Mouse (Mus musculus) forelimb bud, embryonic 11.5 days (tissue): Measurements from ENCODE around the gene Trp53i11.
A peak's percentile ranks its signal among the peaks of the same experiment; 100 is the strongest.

Experiments
- DNase-seq: peaks from one replicate; pipeline ENCODE4 v3.0.0-alpha.2; 2012; ENCODE audit warnings: low read depth, low spot score

Gene Trp53i11

DNA sequence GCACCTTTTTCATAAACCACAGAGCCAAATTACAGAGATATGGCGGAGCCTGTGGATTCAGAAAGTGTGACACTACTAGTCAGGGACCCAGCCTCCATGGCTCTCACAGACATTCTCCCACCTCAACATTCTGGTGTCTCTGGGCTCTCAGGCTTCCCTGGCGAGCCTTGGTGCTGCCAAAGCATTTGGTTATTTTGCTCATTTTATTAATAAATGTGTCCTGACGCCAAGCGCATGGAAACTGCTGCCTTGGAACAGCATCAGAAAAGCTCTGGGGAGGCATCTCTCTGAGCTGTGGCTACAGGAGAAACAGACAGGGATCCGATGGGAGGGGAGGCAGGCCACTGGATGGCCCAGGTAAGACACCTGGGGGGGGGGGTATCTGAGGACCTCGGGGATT is 15.4 kb upstream of the Trp53i11 start:
- DNase-seq = no peak

- no peak for DNase-seq
Measured at GRCm38 (mm10) chr2:93172460-93172859, 14.9 kb upstream of the Trp53i11 start.

DNA sequence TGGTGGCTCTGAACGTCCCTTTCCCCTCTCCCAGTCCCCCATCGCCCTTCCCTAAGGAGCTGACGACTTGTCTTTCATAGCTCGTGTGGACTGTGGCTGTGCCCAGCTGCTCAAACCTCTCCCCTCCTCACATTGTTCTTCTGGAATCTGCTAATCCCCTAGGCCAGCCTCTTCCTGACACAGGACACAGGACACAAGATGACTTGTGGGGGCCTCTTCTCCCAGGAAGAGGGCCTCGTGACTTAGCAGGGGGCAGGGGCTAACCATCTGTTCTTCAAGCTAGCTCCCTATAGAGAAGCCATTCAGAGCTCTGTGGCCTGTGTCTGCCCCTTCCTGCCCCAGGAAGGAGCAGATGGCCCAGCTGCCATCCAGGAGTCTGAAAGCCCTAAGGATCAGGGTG is 13.2 kb upstream of the Trp53i11 start:
- no peak for DNase-seq

DNA sequence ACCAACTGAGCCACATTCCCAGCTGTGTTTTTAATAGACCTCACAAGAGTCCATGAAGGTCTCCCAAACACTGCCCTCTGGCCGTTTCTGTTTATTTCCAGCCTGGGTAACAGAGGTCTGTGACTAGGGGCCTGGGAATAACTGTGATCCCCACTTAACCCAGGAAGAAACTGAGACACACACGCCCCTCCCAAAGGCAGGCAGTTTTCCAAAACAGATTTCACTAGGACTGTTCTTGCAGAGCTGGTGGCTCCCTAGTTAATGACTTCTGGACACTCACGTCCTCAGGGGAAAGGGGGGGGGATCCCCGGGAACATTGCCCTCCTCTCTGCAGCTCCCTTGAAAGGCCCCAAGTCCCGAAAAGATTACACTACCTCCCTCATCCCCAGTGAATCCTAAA is 12.1 kb upstream of the Trp53i11 start:
- peak; percentile 49 for DNase-seq

DNA sequence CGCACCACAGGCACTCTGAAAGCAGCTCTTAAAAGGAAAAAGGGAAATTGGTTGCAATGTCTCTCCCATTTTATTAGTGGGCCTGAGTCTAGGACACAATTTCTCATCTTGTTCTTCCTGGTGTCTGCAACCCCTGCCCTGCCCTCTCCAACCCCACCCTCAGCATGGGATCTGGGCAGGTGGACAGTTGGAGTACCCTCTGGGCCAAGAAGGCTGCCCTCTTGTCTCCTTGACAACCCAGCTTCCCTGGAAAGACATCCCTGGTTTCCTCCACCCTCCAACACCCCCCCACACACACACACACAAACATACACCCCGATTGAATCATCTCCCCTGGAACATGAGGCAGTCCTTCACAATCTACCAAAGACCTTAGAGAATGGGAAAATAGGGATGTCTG is 11.6 kb upstream of the Trp53i11 start:
- no peak for DNase-seq

DNA sequence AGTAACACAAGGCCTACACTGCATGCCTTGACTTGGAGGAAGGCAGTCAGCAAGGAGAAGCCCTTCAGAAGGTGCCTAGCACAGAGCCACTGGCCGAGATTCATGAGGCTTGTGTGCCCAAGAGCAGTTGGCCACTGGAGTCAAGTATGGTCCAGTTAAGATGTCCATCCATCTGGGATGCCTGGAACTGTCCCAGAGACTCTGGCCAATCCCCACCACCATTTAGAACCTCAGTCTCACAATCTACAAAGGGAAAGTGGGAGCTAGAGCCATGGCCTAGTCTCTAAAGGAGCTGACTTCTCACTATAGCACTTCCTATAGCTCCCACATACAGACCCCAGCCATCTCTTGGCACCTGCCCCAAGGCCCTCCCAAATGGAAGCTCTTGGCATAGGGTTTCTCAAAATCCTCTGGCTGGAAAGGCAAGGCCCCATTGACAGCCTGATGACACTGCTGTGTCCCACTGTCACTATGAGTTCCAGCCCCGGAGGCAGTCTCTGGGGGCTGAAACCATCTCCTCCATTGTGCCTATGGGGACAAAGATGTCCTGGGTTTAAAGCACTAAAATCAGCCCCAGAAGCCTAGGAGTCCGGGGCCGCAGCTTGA is 11.1 kb upstream of the Trp53i11 start:
- no peak for DNase-seq

- peak; percentile 76 for DNase-seq
Measured at GRCm38 (mm10) chr2:93176871-93177667, 10.3 kb upstream of the Trp53i11 start.

DNA sequence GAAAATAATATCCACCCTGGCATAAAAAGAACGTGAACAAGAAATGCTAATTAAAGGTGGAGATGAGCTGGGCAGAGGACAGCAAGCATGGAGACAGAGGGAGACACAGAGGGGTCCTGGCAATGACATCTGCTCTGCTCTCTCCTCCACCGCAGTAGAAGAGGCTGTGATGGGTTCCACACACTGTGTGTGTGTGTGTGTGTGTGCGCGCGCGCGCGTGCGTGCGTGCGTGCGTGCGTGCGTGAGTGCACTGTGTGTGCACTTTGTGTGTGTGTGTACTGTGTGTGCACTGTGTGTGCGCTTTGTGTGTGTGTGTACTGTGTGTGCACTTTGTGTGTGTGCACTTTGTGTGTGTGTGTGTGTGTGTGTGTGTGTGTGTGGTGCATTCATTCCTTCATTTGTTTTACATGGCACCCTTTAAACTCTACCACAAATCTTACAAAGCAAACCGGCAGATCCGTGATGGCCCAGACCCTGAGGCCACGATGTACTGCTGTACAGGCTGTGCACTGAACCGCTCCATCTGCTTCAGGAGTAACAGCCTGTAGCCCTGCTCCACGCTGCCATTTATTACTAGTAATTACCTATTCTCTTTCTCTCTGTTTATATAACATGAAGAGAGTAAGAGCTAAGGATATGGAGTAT is 9.6 kb upstream of the Trp53i11 start:
- DNase-seq = no peak

DNA sequence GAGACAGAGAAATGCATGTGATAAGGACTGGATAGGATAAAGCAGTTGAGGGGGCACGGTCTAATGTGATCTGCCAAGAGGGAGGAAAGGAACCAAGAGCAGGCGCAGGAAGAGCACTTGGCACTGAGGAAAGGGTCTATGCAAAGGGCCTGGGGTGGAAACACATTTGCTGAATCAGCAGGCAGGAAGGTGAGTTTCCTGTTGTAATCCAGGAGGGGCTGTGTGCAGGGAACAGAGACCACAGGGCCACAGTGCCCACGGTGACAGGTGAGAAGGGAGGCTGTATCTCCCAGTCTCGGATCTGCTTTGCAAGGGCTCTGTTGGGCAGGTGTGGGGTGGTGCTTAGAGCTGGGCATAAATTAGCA is 9.1 kb upstream of the Trp53i11 start:
- DNase-seq = no peak

DNA sequence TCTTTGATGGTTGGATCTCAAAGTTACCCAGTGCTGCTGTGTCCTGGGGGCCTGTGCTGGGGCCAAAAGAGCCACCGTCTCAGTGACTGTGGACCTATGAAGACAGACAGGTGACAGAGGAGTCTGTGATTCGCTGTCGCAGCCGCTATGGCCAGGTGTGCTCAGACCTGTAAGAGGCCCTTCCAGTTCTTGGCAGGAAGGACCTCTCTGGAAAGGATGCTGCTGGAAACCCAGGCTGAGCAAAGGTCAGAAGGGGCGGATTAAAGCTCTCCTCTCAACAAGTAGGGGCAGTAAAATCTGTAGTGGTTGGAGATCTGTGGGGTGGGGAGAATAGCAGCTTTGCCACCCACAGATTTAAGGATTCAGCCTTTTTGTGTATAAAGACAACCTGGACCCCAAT is 7.7 kb upstream of the Trp53i11 start:
- DNase-seq = no peak

DNA sequence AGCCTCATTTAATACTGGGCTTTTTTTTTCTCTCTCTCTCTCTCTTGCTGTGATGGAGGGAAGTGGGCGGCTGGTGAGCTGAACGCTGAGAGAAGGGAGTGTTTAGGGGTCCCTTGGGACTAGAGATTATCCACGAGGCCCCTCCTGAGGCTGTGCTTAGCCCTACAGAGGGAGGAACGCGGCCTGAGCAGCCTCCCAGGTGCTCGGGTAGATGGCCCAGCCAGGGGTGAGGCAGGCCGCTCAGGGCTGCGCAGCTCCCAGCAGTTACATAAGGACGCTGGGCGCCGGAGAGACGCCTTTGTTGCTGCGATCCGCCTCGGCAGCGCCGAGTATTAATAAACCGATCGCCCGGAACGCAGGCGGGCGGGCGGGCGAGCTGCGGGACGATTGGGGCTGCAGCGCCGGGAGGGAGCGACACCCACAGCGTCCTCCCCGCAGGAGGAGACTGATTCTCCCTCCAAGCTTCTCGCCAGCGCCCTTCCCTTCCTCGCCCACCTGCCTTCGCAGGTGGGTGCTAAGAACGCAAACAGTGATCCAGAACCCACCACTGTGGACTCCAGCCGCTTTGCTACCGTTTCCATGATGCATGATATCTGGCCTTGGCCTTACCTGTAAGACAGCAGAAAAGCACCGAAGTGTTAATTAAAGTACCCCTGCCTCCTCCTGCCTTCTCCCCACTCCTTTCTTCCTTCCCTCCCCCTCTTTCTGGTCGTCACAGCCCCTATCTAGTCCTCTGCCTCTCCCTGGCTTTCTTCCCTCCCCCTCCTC is 7.1 kb upstream of the Trp53i11 start:
- DNase-seq = no peak

DNA sequence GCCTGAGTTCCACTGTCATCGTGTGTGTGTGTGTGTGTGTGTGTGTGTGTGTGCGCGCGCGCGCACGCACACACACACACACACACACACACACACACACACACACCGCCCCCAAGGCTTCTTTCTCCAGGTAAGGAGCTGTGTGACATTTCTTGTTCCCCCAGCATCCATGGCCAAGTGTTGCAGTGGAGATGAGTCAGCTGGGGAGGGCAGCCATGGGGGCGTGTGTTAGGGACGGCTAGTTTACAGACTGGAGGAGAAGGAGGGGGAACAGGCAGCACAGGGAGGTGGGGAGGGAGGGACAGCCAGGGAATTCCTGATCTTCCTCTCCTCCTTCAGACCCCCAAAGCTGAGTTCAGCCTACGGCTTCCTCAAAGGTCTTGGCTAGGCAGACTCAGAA is 4.5 kb upstream of the Trp53i11 start:
- DNase-seq = no peak

GRCm38 (mm10) chr2:93188020-93188760 is 842 bp downstream of the Trp53i11 start:
- DNase-seq = no peak

DNA sequence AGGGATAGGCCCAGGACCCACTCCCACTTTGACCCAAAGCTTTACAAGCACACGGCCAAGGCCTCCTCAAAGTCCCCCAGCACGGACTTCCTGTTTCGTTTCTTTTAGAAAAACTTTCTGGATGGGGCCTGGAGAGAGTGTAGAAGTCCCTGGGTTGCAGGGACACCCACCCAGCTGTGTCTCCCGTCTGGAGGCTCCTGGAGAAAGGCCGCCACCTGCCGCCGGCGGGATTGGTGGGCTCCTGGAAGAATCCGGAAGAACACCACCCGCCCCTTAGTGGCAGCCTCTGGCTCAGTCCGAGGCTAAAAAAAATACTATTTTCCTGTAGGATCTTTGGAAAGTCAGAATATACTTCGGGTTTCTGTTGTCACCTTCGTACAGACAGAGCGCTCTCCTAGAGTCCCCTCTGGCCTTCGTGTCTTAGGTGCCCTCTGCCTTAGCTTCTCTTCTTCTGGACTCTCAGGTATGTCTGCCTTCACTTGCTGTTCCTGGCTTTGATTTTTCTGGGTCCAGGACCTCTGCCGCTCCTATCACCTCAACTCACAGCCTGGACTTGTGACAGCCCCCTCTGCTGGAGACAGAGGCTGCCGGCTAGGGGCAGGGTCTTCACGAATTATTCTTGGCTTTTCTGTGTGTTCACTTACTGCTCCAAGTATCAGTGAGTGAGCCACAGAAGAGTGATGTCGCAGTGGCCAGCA is 1.6 kb downstream of the Trp53i11 start:
- no peak for DNase-seq

- DNase-seq = no peak
Measured at GRCm38 (mm10) chr2:93190771-93191487, 3.6 kb downstream of the Trp53i11 start.

DNA sequence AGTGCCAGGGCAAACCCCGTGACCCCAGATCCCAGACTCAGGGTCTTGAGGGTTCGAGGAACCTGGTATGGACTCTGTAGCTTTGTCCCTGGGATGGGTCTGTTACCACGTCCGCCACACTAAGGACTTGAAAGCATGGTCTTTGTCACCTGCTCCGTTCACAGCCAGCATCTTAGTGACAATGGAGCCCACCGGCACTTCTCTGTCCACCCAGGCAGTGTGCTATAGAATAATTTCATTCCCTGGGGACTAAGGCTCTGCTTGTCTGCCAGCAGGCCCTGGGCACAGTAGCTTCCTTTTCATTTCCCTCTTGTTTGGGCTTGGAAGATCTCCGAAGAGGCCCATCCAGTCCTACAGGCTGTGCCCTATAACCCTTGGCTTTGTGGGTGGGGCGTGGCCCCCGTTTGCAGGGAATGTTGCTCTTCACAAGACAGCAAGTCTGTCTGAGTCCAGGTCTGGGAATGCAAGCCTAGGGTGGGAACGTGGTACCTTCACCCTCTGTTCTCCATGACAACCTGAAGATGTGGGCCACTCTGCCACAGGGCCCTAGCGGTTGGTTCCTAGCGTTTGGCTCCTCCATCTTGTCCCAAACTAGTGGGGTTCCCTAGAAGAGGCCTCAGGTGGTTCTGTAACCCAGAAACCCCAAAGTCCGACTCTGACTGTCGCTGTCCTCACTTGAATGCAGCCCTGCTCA is 4.3 kb downstream of the Trp53i11 start:
- no peak for DNase-seq

GRCm38 (mm10) chr2:93192182-93192560 is 4.8 kb downstream of the Trp53i11 start:
- DNase-seq = no peak

GRCm38 (mm10) chr2:93192671-93193080 is 5.3 kb downstream of the Trp53i11 start:
- DNase-seq = no peak

- no peak for DNase-seq
Measured at GRCm38 (mm10) chr2:93193806-93194205, 6.5 kb downstream of the Trp53i11 start.

GRCm38 (mm10) chr2:93198846-93199245 is 11.5 kb downstream of the Trp53i11 start:
- DNase-seq = peak; percentile 93
